Mouse (Mus musculus): Measurements from ENCODE around the gene Zbtb16. TPM values are rescaled to one million over a fixed set of nuclear protein-coding genes. Genes with fewer than 3 reads are reported as not detected.

Gene Zbtb16
- total RNA-seq, 2 experiments from 2014 or later: 122 to 213 TPM

GRCm38 (mm10) chr9:48671841-48672240 lies 164.2 kb downstream of the Zbtb16 start:
- DNase-seq: no peak

GRCm38 (mm10) chr9:48670156-48670555 lies 165.9 kb downstream of the Zbtb16 start:
- DNase-seq: no peak

- DNase-seq: no peak
These were observed 166.3 kb downstream of the Zbtb16 start for GRCm38 (mm10) chr9:48669672-48670071.

- DNase-seq: no peak
These were observed 169.3 kb downstream of the Zbtb16 start for GRCm38 (mm10) chr9:48666702-48667101.

GRCm38 (mm10) chr9:48663052-48663433 lies 173.0 kb downstream of the Zbtb16 start:
- no peak for DNase-seq

- DNase-seq: no peak
These were observed 173.5 kb downstream of the Zbtb16 start for GRCm38 (mm10) chr9:48662361-48663051.

GRCm38 (mm10) chr9:48661225-48662023 lies 174.6 kb downstream of the Zbtb16 start:
- DNase-seq: no peak

GRCm38 (mm10) chr9:48655525-48656169 lies 180.4 kb downstream of the Zbtb16 start:
- DNase-seq: peak in 1 of 2 experiments; percentile 57

GRCm38 (mm10) chr9:48654730-48655129 lies 181.3 kb downstream of the Zbtb16 start:
- DNase-seq: no peak

- peak in 1 of 2 experiments; percentile 53 for DNase-seq
These were observed 182.5 kb downstream of the Zbtb16 start for GRCm38 (mm10) chr9:48653399-48654070.

- no peak for DNase-seq
These were observed 184.0 kb downstream of the Zbtb16 start for GRCm38 (mm10) chr9:48652026-48652425.

GRCm38 (mm10) chr9:48650846-48651245 lies 185.2 kb downstream of the Zbtb16 start:
- DNase-seq: no peak

GRCm38 (mm10) chr9:48649851-48650685 lies 186.0 kb downstream of the Zbtb16 start:
- peak; percentile 43 to 57 for DNase-seq

- peak; percentile 84 to 87 for DNase-seq
These were observed 186.8 kb downstream of the Zbtb16 start for GRCm38 (mm10) chr9:48649098-48649766.

GRCm38 (mm10) chr9:48648285-48649097 lies 187.5 kb downstream of the Zbtb16 start:
- DNase-seq: peak; percentile 39 to 56

GRCm38 (mm10) chr9:48647648-48648284 lies 188.3 kb downstream of the Zbtb16 start:
- peak; percentile 47 to 59 for DNase-seq

- peak; percentile 54 to 64 for DNase-seq
These were observed 189.0 kb downstream of the Zbtb16 start for GRCm38 (mm10) chr9:48646781-48647647.

GRCm38 (mm10) chr9:48646251-48646650 lies 189.8 kb downstream of the Zbtb16 start:
- peak; percentile 84 to 91 for DNase-seq

Data from heart, adult 18-20 months (tissue).